ENCODE assay signal across 27 mouse cellular contexts in the genomic region with DNA sequence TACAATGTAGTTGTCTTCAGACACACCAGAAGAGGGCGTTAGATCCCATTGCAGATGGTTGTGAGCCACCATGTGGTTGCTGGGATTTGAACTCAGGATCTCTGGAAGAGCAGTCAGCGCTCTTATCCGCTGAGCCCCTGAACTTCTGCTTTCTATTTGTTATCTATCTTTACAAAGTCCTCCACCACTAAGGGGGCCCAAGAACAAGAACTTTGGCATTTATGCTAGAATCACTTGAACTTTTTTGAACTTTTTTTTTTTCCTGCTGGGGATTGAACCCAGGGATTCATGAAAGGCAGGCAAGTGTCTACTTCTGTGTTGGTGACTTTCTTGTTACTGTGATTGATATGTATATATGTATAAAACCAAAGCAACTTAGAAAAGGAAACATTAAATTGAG. TPM values are rescaled to one million over a fixed set of nuclear protein-coding genes. Genes with fewer than 3 reads are reported as not detected.
DNase-seq lines count a peak whose midpoint lies in the region; ATAC-seq and TF ChIP-seq lines count a peak whose summit lies in the region.
"Had no signal": no experiment of that assay in that cellular context is flagged by ENCODE, and none has a peak within 500 bp of the region (broad histone marks: within the 10 kb centered on the region; RNA-seq: fewer than 3 reads in every experiment).

No protein-coding gene starts in this region.

- ATAC-seq in liver, embryonic 11.5 days (replicated peaks; ENCODE audit: low FRiP score) = no peak
- no peak for ATAC-seq in liver, embryonic 15.5 days (ENCODE audit: insufficient read depth)
- ATAC-seq: forebrain, embryonic 13.5 days; midbrain, embryonic 16.5 days had no signal

- WGBS in heart, adult 2 months = 92% methylated on average over 3 of the region's 3 CpGs
- 52% methylated on average over 3 of the region's 3 CpGs for WGBS in liver, embryonic 11.5 days
- 16% methylated on average over 3 of the region's 3 CpGs for WGBS in liver, embryonic 15.5 days (ENCODE audit: insufficient replicate concordance)
- 94% methylated on average over 3 of the region's 3 CpGs for WGBS in midbrain, embryonic 10.5 days

- H3K9ac ChIP-seq in heart, adult 2 months (ENCODE audit: low read depth, low read length) = no peak overlapping the region
- H3K9ac ChIP-seq in liver, embryonic 11.5 days (ENCODE audit: low read depth, low read length) = peak overlapping the region; percentile 54
- H3K9ac ChIP-seq in MEL (ENCODE audit: control insufficient read depth, low read depth, low read length, poor library complexity, severe bottlenecking) = peak overlapping the region; percentile 23; the same call in 1 of the 2 replicates
- H3K9ac ChIP-seq in liver, embryonic 15.5 days = peak overlapping the region; percentile 79
- H3K9ac ChIP-seq: forebrain, embryonic 13.5 days; neural tube, embryonic 15.5 days had no signal

- no peaks in the 10 kb centered on the region for H3K9me3 ChIP-seq in liver, embryonic 11.5 days (ENCODE audit: control insufficient read depth, low read length)
- H3K9me3 ChIP-seq in MEL (replicated peaks; ENCODE audit: insufficient read depth, low read length) = no peaks in the 10 kb centered on the region
- H3K9me3 ChIP-seq in liver, embryonic 15.5 days (replicated peaks) = no peaks in the 10 kb centered on the region
- no peaks in the 10 kb centered on the region for H3K9me3 ChIP-seq in midbrain, embryonic 10.5 days (replicated peaks)
- H3K9me3 ChIP-seq: embryonic facial prominence, embryonic 10.5 days; forebrain, embryonic 13.5 days; neural tube, embryonic 15.5 days had no signal

- H3K4me2 ChIP-seq in liver, embryonic 11.5 days = peak overlapping the region; percentile 84
- peak overlapping the region; percentile 68 for H3K4me2 ChIP-seq in liver, embryonic 15.5 days
- H3K4me2 ChIP-seq: forebrain, embryonic 13.5 days had no signal

- no peak for TF ChIP-seq RAD21 in MEL (IDR thresholded peaks at IDR 0.05; ENCODE audit: low read depth, low read length)

- H3K4me1 ChIP-seq in heart, adult 2 months (ENCODE audit: control insufficient read depth, insufficient read depth, low read length) = peaks cover 10% of the 10 kb centered on the region
- H3K4me1 ChIP-seq in liver, embryonic 11.5 days (replicated peaks; ENCODE audit: control insufficient read depth, insufficient read depth, low read length) = peaks cover 9% of the 10 kb centered on the region
- peaks cover 9 to 20% of the 10 kb centered on the region in 2 experiments for H3K4me1 ChIP-seq in MEL (ENCODE audit: control insufficient read depth in 1 of 2, insufficient read depth in 2 of 2, low read length in 2 of 2)
- H3K4me1 ChIP-seq in liver, embryonic 15.5 days (replicated peaks) = peaks cover 62% of the 10 kb centered on the region
- peaks cover 20% of the 10 kb centered on the region for H3K4me1 ChIP-seq in midbrain, embryonic 10.5 days
- H3K4me1 ChIP-seq: neural tube, embryonic 15.5 days had no signal

- H3K27me3 ChIP-seq in heart, adult 2 months (ENCODE audit: control insufficient read depth, insufficient read depth, low read length) = no peaks in the 10 kb centered on the region
- H3K27me3 ChIP-seq in liver, embryonic 11.5 days (replicated peaks; ENCODE audit: control insufficient read depth, insufficient read depth, low read length) = no peaks in the 10 kb centered on the region
- H3K27me3 ChIP-seq in MEL (ENCODE audit: control insufficient read depth in 1 of 2, insufficient read depth in 2 of 2, low read length in 2 of 2) = no peaks in the 10 kb centered on the region
- H3K27me3 ChIP-seq in liver, embryonic 15.5 days = no peaks in the 10 kb centered on the region
- H3K27me3 ChIP-seq in midbrain, embryonic 10.5 days (ENCODE audit: low read depth, poor library complexity, severe bottlenecking) = no peaks in the 10 kb centered on the region; the same call in 1 of the 2 replicates
- H3K27me3 ChIP-seq: forebrain, embryonic 13.5 days; neural tube, embryonic 15.5 days had no signal

- no peak for TF ChIP-seq POLR2A in heart, adult 2 months (IDR thresholded peaks at IDR 0.05; ENCODE audit: insufficient read depth, low read depth, low read length)
- no peak for TF ChIP-seq POLR2A in MEL (IDR thresholded peaks at IDR 0.05; ENCODE audit: control insufficient read depth in 1 of 2, insufficient read depth in 1 of 2, low read depth in 1 of 2, low read length in 2 of 2, poor library complexity in 1 of 2)

- intact Hi-C loops in heart, adult 2 months (cut with DNase I) = loop anchor here (1.0 to 2.0 kb wide), 2 partner anchors 19 to 52 kb away; no protein-coding TSS in a partner anchor
- intact Hi-C loops in heart, postnatal 36 days (cut with DNase I) = no loop called here

- H3K4me3 ChIP-seq in heart, adult 2 months = 0 out of 2 replicates have a peak overlapping the region, but pooled peaks have one; percentile 5
- H3K4me3 ChIP-seq in liver, embryonic 11.5 days (ENCODE audit: low read depth, low read length) = peak overlapping the region; percentile 59
- H3K4me3 ChIP-seq in MEL (ENCODE audit: control insufficient read depth in 1 of 2, insufficient read depth in 1 of 2, low read depth in 2 of 2, low read length in 2 of 2) = peak overlapping the region; percentile 19 to 34; a peak in 3 of 4 replicates
- H3K4me3 ChIP-seq in liver, embryonic 15.5 days (replicated peaks) = peak overlapping the region; percentile 80
- H3K4me3 ChIP-seq in midbrain, embryonic 10.5 days = no peak overlapping the region
- H3K4me3 ChIP-seq: forebrain, embryonic 13.5 days; neural tube, embryonic 15.5 days had no signal

- TF ChIP-seq EP300 in heart, adult 2 months (IDR thresholded peaks at IDR 0.05; ENCODE audit: insufficient read depth, low read depth, low read length) = no peak
- TF ChIP-seq EP300 in MEL (IDR thresholded peaks at IDR 0.05; ENCODE audit: low read depth in 1 of 2, low read length in 2 of 2) = peak; percentile 80 to 83

- 0 out of 2 replicates have a peak, but pooled peaks have one; percentile 3 for TF ChIP-seq CTCF in heart, adult 2 months (IDR thresholded peaks at IDR 0.05)
- TF ChIP-seq CTCF in MEL (IDR thresholded peaks at IDR 0.05 in 2 of 3, conservative IDR thresholded peaks at IDR 0.05 in 1 of 3; ENCODE audit: control insufficient read depth in 1 of 3, insufficient read depth in 1 of 3, low read depth in 2 of 3, low read length in 3 of 3, poor library complexity in 1 of 3, severe bottlenecking in 1 of 3) = peak in 1 of 3 experiments; percentile 16; a peak in 1 of 6 replicates

- peaks cover 24% of the 10 kb centered on the region for H3K36me3 ChIP-seq in heart, adult 2 months (ENCODE audit: control insufficient read depth, insufficient read depth, low read length)
- peaks cover 13% of the 10 kb centered on the region for H3K36me3 ChIP-seq in liver, embryonic 11.5 days (ENCODE audit: control insufficient read depth, insufficient read depth, low read length)
- peaks cover 0 to 22% of the 10 kb centered on the region in 2 experiments; a peak in 3 of 4 replicates for H3K36me3 ChIP-seq in MEL (ENCODE audit: control insufficient read depth in 1 of 2, insufficient read depth in 2 of 2, low read length in 2 of 2)
- H3K36me3 ChIP-seq in liver, embryonic 15.5 days (replicated peaks) = peaks cover 50% of the 10 kb centered on the region
- H3K36me3 ChIP-seq in midbrain, embryonic 10.5 days = no peaks in the 10 kb centered on the region
- H3K36me3 ChIP-seq: neural tube, embryonic 15.5 days had no signal

- no peak overlapping the region for H3K27ac ChIP-seq in heart, adult 2 months
- H3K27ac ChIP-seq in liver, embryonic 11.5 days (ENCODE audit: low read depth, low read length) = peak overlapping the region; percentile 100
- peak overlapping the region; percentile 99 for H3K27ac ChIP-seq in MEL (ENCODE audit: control insufficient read depth, low read depth, low read length)
- H3K27ac ChIP-seq in liver, embryonic 15.5 days (replicated peaks) = peak overlapping the region; percentile 99
- no peak overlapping the region for H3K27ac ChIP-seq in midbrain, embryonic 10.5 days (replicated peaks)
- H3K27ac ChIP-seq: embryonic facial prominence, embryonic 10.5 days; forebrain, embryonic 13.5 days; neural tube, embryonic 15.5 days had no signal

- DNase-seq in heart, adult 2 months = no peak
- no peak for DNase-seq in heart, postnatal 36 days
- no peak for DNase-seq in liver, embryonic 11.5 days (ENCODE audit: low spot score)
- DNase-seq in liver = no peak
- peak; percentile 80 for DNase-seq in MEL (ENCODE audit: low read depth, low spot score)
- DNase-seq in midbrain, embryonic 10.5 days (ENCODE audit: low spot score) = no peak
- no peak for DNase-seq in urinary bladder, postnatal 10 days (ENCODE audit: low spot score)
- DNase-seq: cerebellum, adult 2 months; gastrocnemius, postnatal 10 days; kidney, adult 9 months; kidney, postnatal 36 days; lung, adult 2 months; thymus, adult 18-20 months had no signal

- H3K79me2 ChIP-seq in heart, adult 2 months (replicated peaks; ENCODE audit: control insufficient read depth, insufficient read depth, low read length) = no peaks in the 10 kb centered on the region; the same call in 1 of the 2 replicates
- H3K79me2 ChIP-seq in MEL (ENCODE audit: control insufficient read depth, insufficient read depth, low read length, poor library complexity) = peaks cover 28% of the 10 kb centered on the region

RNA-seq across cellular contexts. Expression of a gene that starts 2.9 kb away (rescaled TPM):
- 10 to 100 TPM; 62.6 to 79.1 TPM for total RNA-seq in heart, adult 2 months (2021)
- 101 and 141 TPM in 2 replicates for polyA plus RNA-seq in heart, adult 2 months (2012; rRNA removed)
- 100 to 1,000 TPM in 1 of 2 experiments, 10 to 100 TPM in 1; 58.7 to 102 TPM for total RNA-seq in heart, postnatal 36 days (2021)
- 107 and 111 TPM in 2 replicates for polyA plus RNA-seq in liver, embryonic 11.5 days (2014; fragmentation: Nextera tagmentation; extraction: Ambion mirVana)
- 82.5 and 91.5 TPM in 2 replicates for total RNA-seq in MEL (2012; rRNA removed)
- polyA plus RNA-seq in MEL (2012; ENCODE audit: insufficient read depth in 1 of 2, insufficient read length in 2 of 2, low read depth in 1 of 2, low replicate concordance in 2 of 2, missing spikeins in 1 of 2) = 10 to 100 TPM in 1 of 2 experiments, not detected in 1; 90.6 TPM
- 113 and 114 TPM in 2 replicates for polyA plus RNA-seq in liver, embryonic 15.5 days (2015; fragmentation: Nextera tagmentation; extraction: Ambion mirVana)
- 22.1 and 24.7 TPM in 2 replicates for polyA plus RNA-seq in midbrain, embryonic 10.5 days (2016; fragmentation: Nextera tagmentation; extraction: Ambion mirVana)

RNA-seq across cellular contexts. Expression of a gene that starts 41.0 kb away (rescaled TPM):
- not detected for total RNA-seq in heart, adult 2 months (2021)
- 0.14 and 0.44 TPM in 2 replicates for polyA plus RNA-seq in heart, adult 2 months (2012; rRNA removed)
- not detected for total RNA-seq in heart, postnatal 36 days (2021)
- 67.2 and 96.9 TPM in 2 replicates for polyA plus RNA-seq in liver, embryonic 11.5 days (2014; fragmentation: Nextera tagmentation; extraction: Ambion mirVana)
- 0.42 TPM in 1 of 2 replicates, not detected in the other for total RNA-seq in MEL (2012; rRNA removed)
- polyA plus RNA-seq in MEL (2012; ENCODE audit: insufficient read depth in 1 of 2, insufficient read length in 2 of 2, low read depth in 1 of 2, low replicate concordance in 2 of 2, missing spikeins in 1 of 2) = under 1 TPM in 1 of 2 experiments, not detected in 1; 0.17 TPM
- 26.7 and 68.4 TPM in 2 replicates for polyA plus RNA-seq in liver, embryonic 15.5 days (2015; fragmentation: Nextera tagmentation; extraction: Ambion mirVana)
- polyA plus RNA-seq in midbrain, embryonic 10.5 days (2016; fragmentation: Nextera tagmentation; extraction: Ambion mirVana) = 0.32 TPM in 1 of 2 replicates, not detected in the other
- total RNA-seq: adrenal gland, adult 18-20 months had no signal
- polyA plus RNA-seq: forebrain, embryonic 13.5 days; frontal cortex, adult 2 months; heart, embryonic 14.5 days; hindbrain, embryonic 11.5 days; midbrain, embryonic 16.5 days; stomach, embryonic 14.5 days had no signal

RNA-seq across cellular contexts. Expression of a gene that starts 48.7 kb away (rescaled TPM):
- total RNA-seq in heart, adult 2 months (2021) = not detected
- not detected in 2 replicates for polyA plus RNA-seq in heart, adult 2 months (2012; rRNA removed)
- total RNA-seq in heart, postnatal 36 days (2021) = not detected
- polyA plus RNA-seq in liver, embryonic 11.5 days (2014; fragmentation: Nextera tagmentation; extraction: Ambion mirVana) = 10.2 and 16.7 TPM in 2 replicates
- total RNA-seq in MEL (2012; rRNA removed) = not detected in 2 replicates
- polyA plus RNA-seq in MEL (2012; ENCODE audit: insufficient read depth in 1 of 2, insufficient read length in 2 of 2, low read depth in 1 of 2, low replicate concordance in 2 of 2, missing spikeins in 1 of 2) = not detected
- polyA plus RNA-seq in liver, embryonic 15.5 days (2015; fragmentation: Nextera tagmentation; extraction: Ambion mirVana) = 1.8 and 6.4 TPM in 2 replicates
- not detected in 2 replicates for polyA plus RNA-seq in midbrain, embryonic 10.5 days (2016; fragmentation: Nextera tagmentation; extraction: Ambion mirVana)
- total RNA-seq: adrenal gland, adult 18-20 months; gastrocnemius, postnatal 10 days; left cerebral cortex, adult 8-10 months; megakaryocyte-erythroid progenitor cell, adult 5-6 weeks had no signal
- polyA plus RNA-seq: cerebellum, adult 2 months; embryonic facial prominence, embryonic 10.5 days; forebrain, embryonic 13.5 days; frontal cortex, adult 2 months; heart, embryonic 14.5 days; hindbrain, embryonic 11.5 days; limb, embryonic 11.5 days; lung, adult 2 months; midbrain, embryonic 16.5 days; neural tube, embryonic 15.5 days; stomach, embryonic 14.5 days had no signal

RNA-seq across cellular contexts. Expression of a gene that starts 52.8 kb away (rescaled TPM):
- 1 to 10 TPM; 3.6 to 3.8 TPM for total RNA-seq in heart, adult 2 months (2021)
- polyA plus RNA-seq in heart, adult 2 months (2012; rRNA removed) = 2.6 and 6.1 TPM in 2 replicates
- total RNA-seq in heart, postnatal 36 days (2021) = 1 to 10 TPM; 2.6 to 3.2 TPM
- polyA plus RNA-seq in liver, embryonic 11.5 days (2014; fragmentation: Nextera tagmentation; extraction: Ambion mirVana) = 0.66 and 1.2 TPM in 2 replicates
- 0.12 TPM in 1 of 2 replicates, not detected in the other for total RNA-seq in MEL (2012; rRNA removed)
- polyA plus RNA-seq in MEL (2012; ENCODE audit: insufficient read depth in 1 of 2, insufficient read length in 2 of 2, low read depth in 1 of 2, low replicate concordance in 2 of 2, missing spikeins in 1 of 2) = 1 to 10 TPM in 1 of 2 experiments, not detected in 1; 1.1 TPM
- 0.09 TPM in 2 replicates for polyA plus RNA-seq in liver, embryonic 15.5 days (2015; fragmentation: Nextera tagmentation; extraction: Ambion mirVana)
- 1.4 and 1.8 TPM in 2 replicates for polyA plus RNA-seq in midbrain, embryonic 10.5 days (2016; fragmentation: Nextera tagmentation; extraction: Ambion mirVana)
- total RNA-seq: common myeloid progenitor, adult 5-6 weeks; megakaryocyte-erythroid progenitor cell, adult 5-6 weeks had no signal

Comparison
In these comparisons a context has a peak if more than half of its experiments do, and no peak if none do; other contexts are left out.
1. H3K27ac ChIP-seq: peak in liver, embryonic 11.5 days (single experiment), MEL (single experiment) and liver, embryonic 15.5 days (single experiment); none in heart, adult 2 months (single experiment) and midbrain, embryonic 10.5 days (single experiment).
2. RNA of a gene that starts 41.0 kb away (polyA plus RNA-seq): 26.7 to 68.4 TPM in liver, embryonic 15.5 days and 67.2 to 96.9 TPM in liver, embryonic 11.5 days; 0.17 TPM in MEL, 0.14 to 0.44 TPM in heart, adult 2 months and 0.32 TPM in midbrain, embryonic 10.5 days; every median in the first group is over 10 times any median in the second.